Mouse (Mus musculus): ENCODE measurements at regions not wholly inside any gene's neighbourhood (a gene's known extent, or its start where the extent isn't known, plus 50 kb on each side); places are given as distances from the start of the nearest gene placed in this dataset.

DNA sequence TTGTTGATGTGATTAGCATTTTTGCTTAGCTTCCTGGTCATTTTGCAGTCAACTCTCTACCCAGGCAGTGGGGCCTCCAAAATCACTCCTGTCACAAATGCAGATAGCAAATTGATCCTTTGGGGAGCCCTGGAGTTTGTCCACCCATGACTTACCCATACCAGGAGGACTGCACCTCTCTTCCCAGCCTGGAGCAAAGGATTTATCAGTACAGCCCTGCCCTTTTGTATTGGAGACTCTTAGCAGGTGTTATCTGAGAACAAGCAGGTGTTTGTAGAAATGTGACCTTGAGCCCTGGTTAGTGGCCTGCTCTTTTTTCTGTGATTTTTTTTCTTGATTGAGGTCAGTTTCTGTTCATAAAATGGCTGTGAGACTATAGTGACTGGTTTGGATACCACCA lies 392.6 kb downstream of the Bcl11a start:
- no peak for ATAC-seq (replicated peaks; ENCODE audit: low read depth, poor library complexity, severe bottlenecking)

DNA sequence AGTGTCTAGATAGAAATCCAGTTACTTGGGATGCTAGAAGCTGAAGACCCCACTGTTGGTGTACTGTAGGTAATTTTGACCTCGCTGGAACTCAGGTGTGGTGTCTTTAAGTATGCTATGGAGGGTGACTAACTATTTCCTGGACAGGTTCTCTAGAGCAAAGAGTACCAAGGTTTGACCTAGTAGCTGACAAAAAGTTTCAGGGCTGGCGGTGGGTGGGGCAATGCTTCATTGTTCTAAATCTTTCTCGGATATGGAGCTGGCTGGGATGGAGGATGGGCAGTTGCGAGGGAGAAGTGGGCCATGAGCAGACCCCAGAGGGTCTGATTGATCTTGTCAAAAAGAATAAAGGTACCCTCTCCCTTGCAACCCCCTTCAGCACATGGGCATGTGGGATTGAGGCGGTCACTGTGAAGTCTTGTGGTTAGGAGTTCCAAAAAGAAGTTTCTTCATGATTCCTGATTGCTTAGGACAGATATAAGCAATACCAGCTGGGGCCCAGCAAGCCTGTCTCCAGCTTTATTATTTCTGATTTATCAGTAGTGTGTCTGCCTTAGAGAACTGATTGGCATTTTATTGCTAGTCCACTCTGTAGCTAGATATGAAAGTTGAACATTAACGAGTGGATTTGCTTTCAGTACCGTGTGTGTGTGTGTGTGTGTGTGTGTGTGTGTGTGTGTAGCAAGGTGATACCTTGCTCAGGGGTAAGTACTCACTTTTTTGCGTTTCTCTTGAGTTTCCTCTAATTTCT lies 394.9 kb downstream of the Bcl11a start:
- ATAC-seq (replicated peaks; ENCODE audit: low read depth, poor library complexity, severe bottlenecking): no peak

DNA sequence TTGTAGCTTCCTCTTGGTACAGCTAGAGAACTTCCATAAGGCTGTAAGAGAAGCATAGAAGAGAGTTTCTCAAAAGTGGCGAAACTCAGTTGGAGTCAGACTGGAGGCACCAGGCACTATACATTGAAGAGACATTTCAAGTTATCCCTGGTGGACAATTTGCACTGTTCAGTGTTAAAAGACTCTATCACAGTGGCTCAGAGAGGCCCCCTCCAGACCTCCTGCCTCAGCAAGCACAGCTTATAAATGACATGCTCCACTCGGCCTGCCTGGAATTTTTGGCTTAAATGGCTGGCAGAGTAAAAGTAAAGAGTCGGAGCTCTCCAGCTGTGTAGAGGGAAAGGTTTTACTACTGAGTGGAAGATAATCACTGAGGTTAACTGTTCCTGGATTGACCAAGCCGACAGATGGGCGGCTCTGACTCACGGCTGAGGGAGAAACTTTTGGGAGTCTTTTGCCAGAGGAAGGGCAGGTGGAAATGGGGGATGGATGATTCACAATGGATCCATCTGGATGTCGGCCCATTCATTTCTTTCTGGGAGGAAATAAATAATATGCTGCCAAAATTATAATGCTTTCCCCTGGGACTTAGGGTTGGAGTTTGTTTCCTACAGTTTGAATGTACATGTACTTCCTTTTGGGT lies 395.6 kb downstream of the Bcl11a start:
- no peak for ATAC-seq (replicated peaks; ENCODE audit: low read depth, poor library complexity, severe bottlenecking)

DNA sequence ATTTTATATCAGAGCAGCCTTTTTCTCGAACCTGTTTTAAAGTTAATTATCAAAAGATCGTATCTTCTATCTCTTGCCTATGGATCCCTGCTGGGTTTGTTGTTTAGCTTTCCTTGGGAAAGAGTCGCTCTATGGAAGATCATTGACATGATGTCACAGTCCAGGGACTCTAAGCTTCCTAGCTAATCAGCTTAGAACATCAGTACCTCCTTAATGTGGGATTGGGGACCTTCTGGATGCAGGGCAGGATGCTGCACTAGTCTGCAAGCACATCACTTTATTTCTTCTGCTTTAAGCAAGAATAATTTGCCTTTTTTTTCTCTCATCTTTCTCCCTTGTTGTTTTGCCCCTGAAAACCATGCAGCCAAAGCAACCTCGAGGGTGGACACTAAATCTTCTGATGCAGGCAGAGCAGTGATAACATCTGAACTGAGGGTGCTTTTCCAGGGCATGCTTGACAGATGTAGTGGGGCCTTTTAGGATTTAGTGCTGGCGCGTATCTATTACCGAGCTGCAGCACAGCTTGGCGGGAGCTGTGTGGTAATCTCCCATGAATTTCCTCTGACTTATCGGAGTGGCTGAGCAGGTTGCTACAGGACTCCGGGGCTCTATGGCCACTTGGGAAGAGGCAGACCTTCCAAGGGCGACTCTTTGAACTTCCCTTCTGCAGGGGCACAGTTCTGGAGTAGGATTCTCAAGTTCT lies 425.0 kb downstream of the Bcl11a start:
- no peak for ATAC-seq (replicated peaks; ENCODE audit: low read depth, poor library complexity, severe bottlenecking)

DNA sequence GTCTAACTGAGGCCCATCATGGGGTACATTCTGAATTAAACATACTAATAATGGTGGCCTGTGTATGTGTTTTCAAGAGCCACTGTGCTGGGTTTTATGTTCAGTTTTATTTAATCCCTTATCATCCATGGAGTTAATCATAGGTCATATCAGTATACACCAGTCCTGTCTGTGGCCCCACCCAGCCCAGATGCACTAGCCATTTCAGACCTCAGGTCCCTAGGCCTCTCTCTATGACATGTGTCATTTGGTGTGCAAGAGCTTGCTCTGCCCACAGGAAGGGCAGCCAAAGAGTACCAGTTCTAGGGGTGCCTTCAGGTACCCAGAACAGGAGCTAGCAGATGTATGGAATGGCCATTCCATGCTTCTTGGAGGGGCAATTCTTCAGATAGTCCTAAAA lies 437.7 kb downstream of the Bcl11a start:
- ATAC-seq (replicated peaks; ENCODE audit: low read depth, poor library complexity, severe bottlenecking): 0 out of 2 replicates have a peak, but pooled peaks have one; percentile 22

DNA sequence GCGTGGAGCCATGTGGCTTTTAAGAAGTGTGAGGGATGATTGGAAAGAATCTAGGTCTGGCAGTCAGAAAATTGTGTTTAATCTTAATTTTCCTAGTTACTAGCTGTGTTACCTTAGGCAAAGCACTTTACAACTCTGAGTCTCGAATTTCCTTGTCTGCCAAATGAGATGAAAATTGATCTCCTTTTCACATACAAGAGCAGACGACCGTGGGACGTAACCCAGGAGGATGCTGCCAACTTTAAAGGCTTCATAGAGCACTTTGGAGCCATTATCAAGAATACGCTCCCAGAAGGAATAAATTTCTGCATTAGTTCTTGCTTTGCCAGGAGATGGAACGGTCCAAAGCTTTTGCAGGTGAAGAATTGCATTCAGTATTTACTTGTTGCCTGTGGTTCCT lies 457.6 kb downstream of the Bcl11a start:
- ATAC-seq (replicated peaks; ENCODE audit: low read depth, poor library complexity, severe bottlenecking): no peak

DNA sequence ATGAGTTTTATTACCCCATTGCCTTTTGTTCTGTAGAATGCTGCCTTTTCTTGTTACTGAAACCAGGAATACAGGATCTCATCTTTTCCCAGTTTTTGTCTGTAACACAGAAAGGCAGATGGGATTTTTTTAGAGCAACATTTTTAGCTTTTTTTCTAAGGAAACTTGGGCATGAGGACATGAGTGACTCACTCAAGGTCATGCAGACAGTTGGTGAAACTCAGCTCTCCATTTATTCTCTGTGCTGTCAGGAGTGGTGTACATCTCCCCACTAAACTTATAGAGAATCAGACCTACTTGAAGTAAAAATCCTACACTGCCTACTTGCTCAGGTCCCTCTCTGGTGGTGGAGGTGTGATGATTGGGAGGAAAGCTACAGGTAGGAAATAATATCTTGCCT lies 459.9 kb downstream of the Bcl11a start:
- no peak for ATAC-seq (replicated peaks; ENCODE audit: low read depth, poor library complexity, severe bottlenecking)

DNA sequence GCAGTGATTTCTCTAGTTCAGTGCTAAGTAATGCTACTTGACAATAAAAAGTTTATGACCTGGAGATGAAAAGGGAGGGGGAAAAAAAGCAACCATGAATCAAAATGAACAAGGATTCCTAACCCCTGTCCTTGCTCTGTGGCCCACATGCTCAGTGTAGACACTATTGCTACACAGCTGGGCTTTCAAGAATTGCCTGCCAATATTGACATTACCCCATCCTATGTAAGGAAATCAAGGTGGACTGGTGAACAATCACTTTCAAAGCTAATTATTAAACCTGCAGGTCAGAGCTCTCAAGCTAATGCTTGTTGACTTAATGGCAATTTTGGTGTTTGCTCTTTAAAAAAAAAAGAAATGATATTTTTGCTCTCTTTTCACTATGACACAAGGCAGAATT lies 491.8 kb downstream of the Bcl11a start:
- ATAC-seq (replicated peaks; ENCODE audit: low read depth, poor library complexity, severe bottlenecking): no peak

DNA sequence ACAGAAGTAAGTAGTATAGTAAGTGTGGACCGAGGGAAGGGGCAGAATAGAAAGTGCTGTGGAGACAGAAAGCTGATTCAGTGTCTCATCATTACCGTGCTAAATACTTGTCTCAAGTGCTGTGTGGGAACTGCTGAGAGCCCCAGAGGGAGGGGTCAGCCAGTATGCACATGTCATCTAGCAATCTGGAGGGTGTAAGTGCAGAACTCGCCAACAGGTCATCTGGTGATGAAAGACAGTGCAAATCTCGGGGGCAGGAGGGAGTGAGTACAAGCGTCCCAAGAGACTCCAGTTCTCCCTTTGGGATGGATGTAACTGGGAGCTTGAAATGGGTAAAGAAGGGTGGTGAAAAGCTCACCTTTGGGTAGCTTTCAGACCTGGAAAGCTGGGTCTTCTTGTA lies 535.7 kb downstream of the Bcl11a start:
- ATAC-seq (replicated peaks; ENCODE audit: low read depth, poor library complexity, severe bottlenecking): no peak

DNA sequence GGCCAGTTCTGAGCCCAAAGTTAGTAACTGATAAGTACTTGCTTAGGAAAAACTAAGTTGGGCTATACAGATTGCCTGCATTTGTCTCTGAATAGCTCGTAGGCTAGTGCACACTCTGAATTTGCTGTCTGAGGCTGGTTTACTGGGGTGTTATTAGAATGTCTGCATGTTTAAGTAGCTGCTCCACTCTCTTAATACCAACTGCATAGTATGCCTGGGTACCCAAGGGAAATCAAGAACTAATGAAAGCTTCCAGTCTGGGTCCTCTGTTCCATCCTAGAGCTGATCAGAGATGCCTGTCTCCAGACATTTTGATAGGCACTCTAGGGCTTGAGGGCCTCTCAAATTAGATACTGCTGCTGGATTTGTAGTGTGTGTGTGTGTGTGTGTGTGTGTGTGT lies 537.6 kb downstream of the Bcl11a start:
- ATAC-seq (replicated peaks; ENCODE audit: low read depth, poor library complexity, severe bottlenecking): no peak

DNA sequence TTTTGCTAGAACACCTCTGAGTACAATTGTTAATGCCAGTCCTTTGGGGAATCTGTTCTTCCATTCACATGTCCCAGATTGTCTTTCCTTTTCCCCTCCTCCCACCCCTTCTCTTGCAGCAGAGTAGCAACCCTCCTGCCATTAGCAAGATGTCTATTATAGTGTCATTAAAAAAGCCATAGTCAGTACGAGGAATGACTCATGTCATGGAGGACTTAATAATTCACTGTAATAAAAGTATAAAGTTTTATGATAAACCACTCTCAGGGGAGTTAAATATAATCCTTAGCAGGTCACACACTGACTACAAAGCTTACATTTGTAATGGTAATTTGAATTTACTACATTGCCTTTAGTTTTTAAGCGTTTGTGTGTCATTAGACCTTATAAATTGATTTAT lies 540.7 kb downstream of the Bcl11a start:
- ATAC-seq (replicated peaks; ENCODE audit: low read depth, poor library complexity, severe bottlenecking): no peak

DNA sequence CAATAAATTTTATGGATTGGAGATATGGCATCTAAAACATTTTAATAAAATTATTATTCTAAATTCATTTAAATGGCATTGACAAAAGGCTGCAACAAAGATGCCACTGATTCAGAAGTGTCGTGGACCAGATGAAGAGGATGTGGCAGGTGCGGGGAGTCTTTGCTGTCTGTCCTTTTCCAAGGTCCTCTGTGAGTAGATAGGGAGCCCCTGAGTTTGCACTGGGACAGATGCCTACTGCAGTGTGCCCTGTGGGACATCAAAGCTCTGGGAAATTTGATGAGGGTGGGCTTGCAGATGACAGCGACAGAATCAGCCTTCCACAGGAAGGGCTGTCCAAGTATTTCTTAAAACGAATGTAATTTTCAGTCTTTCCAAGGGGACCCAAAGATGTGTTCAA lies 541.2 kb downstream of the Bcl11a start:
- no peak for ATAC-seq (replicated peaks; ENCODE audit: low read depth, poor library complexity, severe bottlenecking)

DNA sequence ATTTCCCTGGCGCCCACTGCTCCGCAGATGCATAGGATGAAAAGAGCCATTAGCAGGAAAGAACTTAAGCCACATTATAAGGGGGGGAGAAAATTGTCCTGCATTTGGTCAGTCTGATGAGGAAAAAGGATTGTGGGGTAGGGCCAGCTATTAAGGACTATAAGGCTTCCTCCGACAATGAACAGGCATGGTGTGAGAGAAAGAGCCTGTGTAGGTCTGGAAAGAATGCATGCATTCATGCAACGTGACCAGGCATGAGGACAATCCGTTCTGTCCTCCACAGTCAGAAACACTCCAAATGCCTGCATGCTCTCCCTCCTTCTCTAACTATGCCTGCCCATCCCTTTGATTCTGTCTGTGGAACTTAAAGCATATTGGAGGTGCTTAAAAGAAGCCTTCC lies 550.8 kb downstream of the Bcl11a start:
- ATAC-seq (replicated peaks; ENCODE audit: low read depth, poor library complexity, severe bottlenecking): no peak

DNA sequence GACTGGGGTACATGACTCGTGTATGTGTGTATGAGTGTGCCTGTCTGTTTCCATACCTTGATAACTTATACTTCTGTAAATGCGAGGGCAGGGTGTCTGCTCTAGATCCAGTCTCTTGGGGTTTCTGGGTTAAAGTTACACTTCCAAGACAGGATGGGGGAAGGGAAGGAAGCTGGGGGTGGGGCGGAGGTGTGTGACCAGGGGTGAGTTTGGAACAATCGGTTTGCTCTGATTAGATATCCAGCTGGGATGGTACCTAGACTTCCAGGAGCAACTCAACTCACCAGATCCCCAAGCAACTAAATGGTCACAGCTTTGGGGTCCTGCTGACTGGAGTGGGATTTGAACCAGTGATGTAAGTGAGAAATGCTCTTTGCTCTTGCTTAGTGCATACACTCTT lies 551.6 kb downstream of the Bcl11a start:
- ATAC-seq (replicated peaks; ENCODE audit: low read depth, poor library complexity, severe bottlenecking): no peak

DNA sequence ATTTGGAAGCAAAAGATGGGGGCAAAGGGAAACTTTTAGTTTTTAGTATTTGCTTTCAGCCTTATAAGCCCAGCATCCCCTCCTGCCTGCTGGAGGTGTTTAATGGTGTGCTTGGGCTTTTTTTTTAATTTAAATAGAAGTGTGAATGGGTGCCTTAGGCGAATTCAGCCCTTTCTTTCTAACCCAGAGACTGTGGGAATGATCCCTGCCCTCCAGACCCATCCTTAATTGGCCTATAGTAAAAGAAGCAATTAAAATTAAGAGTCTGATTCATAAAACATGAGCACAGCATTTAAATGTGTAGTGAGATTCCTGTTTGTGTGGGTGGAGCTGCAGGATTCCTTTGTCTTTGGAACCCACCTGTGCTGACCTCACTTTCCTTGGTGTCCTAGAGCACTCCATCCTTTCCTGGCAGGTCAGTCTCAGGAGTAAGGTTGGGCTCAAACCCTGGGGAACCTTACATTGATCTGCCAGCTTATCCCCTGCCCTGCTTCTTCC lies 552.6 kb downstream of the Bcl11a start:
- ATAC-seq (replicated peaks; ENCODE audit: low read depth, poor library complexity, severe bottlenecking): no peak

DNA sequence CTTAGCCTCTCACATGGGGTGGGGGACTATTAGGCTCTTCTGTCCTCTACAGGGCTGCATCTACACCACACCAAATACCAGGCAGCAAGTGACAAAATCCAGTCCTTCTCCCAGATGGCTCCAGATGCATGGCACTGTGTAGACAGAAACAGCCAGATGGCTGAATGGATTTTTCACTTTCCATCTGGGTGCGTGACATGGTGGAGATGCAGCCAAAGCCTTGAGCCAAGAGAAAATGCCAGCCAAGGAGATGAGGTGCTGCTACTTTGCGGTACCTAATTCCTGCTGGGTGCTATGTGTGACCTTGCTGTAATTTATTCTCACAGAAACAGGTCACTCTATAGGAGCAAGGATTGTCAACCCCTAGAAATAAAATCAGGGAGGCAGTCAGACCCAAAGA lies 553.8 kb downstream of the Bcl11a start:
- no peak for ATAC-seq (replicated peaks; ENCODE audit: low read depth, poor library complexity, severe bottlenecking)

DNA sequence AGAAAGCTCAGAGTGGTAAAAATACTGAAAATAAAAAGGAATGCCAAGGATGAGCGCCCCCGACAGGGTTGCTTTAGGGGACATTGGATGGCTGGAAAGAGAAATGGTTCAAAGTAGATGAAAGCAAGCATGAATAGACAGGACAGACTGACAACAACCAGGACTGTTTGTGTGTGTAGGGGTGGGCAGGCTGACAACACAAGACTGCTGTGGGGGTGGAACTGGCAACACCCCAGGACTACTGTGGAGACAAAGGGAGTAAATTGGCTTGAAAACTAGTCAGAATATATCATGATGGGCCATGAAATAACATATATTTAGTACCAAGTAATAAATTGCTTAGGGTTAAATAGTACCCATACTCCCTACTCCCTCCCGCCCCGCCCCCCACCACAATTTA lies 558.9 kb downstream of the Bcl11a start:
- no peak for ATAC-seq (replicated peaks; ENCODE audit: low read depth, poor library complexity, severe bottlenecking)

DNA sequence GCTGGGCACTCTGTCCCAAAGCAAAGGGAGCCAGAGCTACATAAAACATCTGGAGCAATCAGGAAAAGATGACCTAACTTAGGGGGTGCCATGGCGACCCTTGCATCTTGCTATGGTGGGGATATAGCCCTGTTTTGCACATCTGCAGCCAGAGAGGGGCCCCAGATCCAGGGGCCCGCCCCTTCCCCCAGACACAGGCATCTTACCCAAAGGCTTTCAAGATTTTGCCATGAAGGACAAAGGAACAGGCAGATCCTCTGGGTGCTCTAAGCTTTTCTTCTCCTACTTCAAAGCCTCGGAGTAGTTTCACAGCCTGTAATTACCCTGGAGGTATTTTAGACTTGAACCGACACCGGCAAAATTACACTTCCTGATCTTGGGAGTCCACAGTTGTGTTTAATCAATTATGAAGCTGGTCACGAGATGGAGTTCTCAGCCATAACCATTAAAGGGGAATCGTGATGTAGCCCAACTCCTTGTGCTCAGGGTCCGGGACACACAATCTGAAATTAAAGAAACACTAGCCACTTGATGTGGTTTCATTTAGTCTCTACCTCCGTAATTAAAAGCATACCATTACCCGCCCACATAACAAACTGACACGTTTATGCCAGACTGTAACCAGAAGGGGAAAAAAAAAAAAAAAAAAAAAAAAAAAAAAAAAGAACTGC lies 565.7 kb downstream of the Bcl11a start:
- ATAC-seq (replicated peaks; ENCODE audit: low read depth, poor library complexity, severe bottlenecking): no peak

DNA sequence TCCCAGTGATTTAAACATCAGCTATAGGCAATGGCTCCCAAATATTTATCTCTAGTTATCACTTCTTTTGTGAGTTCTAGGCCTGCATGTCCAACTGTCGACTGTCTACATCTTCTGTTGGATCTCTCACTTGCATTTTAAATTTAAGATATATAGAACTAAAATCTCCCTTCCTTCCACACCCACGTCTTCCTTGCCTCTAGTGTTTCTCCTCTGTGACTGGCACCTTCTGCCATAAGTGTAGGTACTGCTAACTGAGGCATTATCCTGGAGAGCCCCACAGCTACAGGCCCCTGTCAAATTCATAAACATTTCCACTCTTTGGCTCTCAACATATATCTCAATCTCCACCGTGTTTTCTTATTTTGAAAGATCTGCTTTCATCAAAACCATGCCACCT lies 575.0 kb downstream of the Bcl11a start:
- no peak for ATAC-seq (replicated peaks; ENCODE audit: low read depth, poor library complexity, severe bottlenecking)

DNA sequence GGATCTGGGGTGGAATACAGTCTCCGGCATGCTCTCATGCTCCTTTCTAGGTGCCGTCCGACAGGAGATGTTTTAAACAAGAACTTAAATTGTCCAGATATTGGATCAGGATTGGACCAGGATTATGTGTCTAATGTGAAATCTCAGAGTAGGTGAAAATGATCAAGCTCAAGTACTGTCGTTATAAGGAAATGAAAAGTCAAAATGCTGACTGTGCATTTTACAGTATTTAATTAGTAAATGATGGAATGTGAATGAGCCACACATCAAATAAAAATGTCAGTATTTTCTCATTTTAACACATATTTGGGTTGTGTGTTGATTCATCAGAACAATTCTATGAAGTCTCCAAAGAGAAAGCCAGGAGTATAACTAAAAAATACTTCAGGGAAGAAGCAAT lies 586.2 kb downstream of the Bcl11a start:
- ATAC-seq (replicated peaks; ENCODE audit: low read depth, poor library complexity, severe bottlenecking): no peak

DNA sequence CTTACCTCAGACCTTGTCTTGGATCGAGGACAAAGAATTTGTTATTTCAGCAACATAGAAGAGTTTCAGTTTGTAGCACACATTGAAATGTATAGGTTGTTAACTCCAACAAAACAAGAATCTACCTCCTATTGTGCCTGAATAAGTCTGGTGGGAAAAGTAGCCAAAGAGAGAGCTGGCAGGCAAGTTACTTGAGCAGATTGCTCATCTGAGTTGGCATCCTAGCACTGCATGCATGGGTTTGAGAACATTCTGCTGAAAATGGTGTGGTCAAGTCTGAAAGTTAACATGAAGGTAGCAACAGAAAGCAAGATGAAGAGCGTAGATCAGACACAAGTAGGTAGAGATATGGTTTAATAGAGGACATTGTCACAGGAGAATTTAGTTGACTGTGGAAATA lies 587.5 kb downstream of the Bcl11a start:
- ATAC-seq (replicated peaks; ENCODE audit: low read depth, poor library complexity, severe bottlenecking): no peak

Measured in common myeloid progenitor, adult 5-6 weeks (primary cell).